In genomic region chr6:13853244-13853643, GRCm38 (mm10) we compare ENCODE assay signal across 28 mouse cellular contexts. TPM values are rescaled to one million over a fixed set of nuclear protein-coding genes. Genes with fewer than 3 reads are reported as not detected.
"Had no signal": no experiment of that assay in that cellular context is flagged by ENCODE, and none has a peak within 500 bp of the region (broad histone marks: within the 10 kb centered on the region; RNA-seq: fewer than 3 reads in every experiment).

No protein-coding gene starts in this region.

- H3K4me3 ChIP-seq: gastrocnemius, adult 2 months; heart, adult 2 months; heart, embryonic 13.5 days; heart, embryonic 15.5 days; hindbrain, embryonic 10.5 days; hindbrain, embryonic 12.5 days; intestine, embryonic 15.5 days; layer of hippocampus, adult 2 months; left cerebral cortex, adult 2 months; limb, embryonic 10.5 days; limb, embryonic 12.5 days; liver, embryonic 13.5 days had no signal

- ATAC-seq: hindbrain, embryonic 16.5 days; inflammation-experienced regulatory T-cells, adult 6 months; intestine, embryonic 15.5 days; intestine, postnatal 0 days had no signal

- H3K4me1 ChIP-seq: heart, embryonic 13.5 days; heart, embryonic 15.5 days; hindbrain, embryonic 10.5 days; hindbrain, embryonic 12.5 days; intestine, embryonic 15.5 days; limb, embryonic 10.5 days; limb, embryonic 12.5 days; liver, embryonic 13.5 days had no signal

- DNase-seq: gastrocnemius, adult 2 months; gastrocnemius, postnatal 10 days; gastrocnemius, postnatal 25 days; heart, adult 11 months; heart, adult 2 months; heart, postnatal 4 days; kidney, adult 18-20 months; kidney, adult 8-10 months; kidney, postnatal 10 days; kidney, postnatal 25 days; kidney, postnatal 4 days; liver; liver, embryonic 13.5 days had no signal

- H3K36me3 ChIP-seq: heart, embryonic 13.5 days; heart, embryonic 15.5 days; hindbrain, embryonic 10.5 days; hindbrain, embryonic 12.5 days; intestine, embryonic 15.5 days; limb, embryonic 10.5 days; limb, embryonic 12.5 days; liver, embryonic 13.5 days had no signal

- H3K4me2 ChIP-seq: heart, embryonic 11.5 days; heart, embryonic 13.5 days; heart, embryonic 15.5 days; hindbrain, embryonic 12.5 days; hindbrain, embryonic 14.5 days; intestine, embryonic 15.5 days; limb, embryonic 12.5 days; liver, embryonic 11.5 days; liver, embryonic 13.5 days had no signal

- H3K27ac ChIP-seq: gastrocnemius, adult 2 months; heart, adult 2 months; heart, embryonic 13.5 days; heart, embryonic 15.5 days; hindbrain, embryonic 10.5 days; hindbrain, embryonic 12.5 days; hindbrain, embryonic 14.5 days; intestine, embryonic 15.5 days; layer of hippocampus, adult 2 months; left cerebral cortex, adult 2 months; limb, embryonic 10.5 days; limb, embryonic 12.5 days; liver, embryonic 13.5 days had no signal

- H3K27me3 ChIP-seq: heart, embryonic 13.5 days; heart, embryonic 15.5 days; hindbrain, embryonic 12.5 days; intestine, embryonic 15.5 days; limb, embryonic 12.5 days; liver, embryonic 13.5 days had no signal

- H3K9me3 ChIP-seq: heart, embryonic 13.5 days; heart, embryonic 15.5 days; hindbrain, embryonic 10.5 days; hindbrain, embryonic 12.5 days; intestine, embryonic 15.5 days; limb, embryonic 10.5 days; limb, embryonic 12.5 days; liver, embryonic 13.5 days had no signal

- H3K9ac ChIP-seq: heart, embryonic 13.5 days; heart, embryonic 15.5 days; hindbrain, embryonic 12.5 days; hindbrain, embryonic 14.5 days; intestine, embryonic 15.5 days; limb, embryonic 12.5 days; liver, embryonic 13.5 days had no signal

RNA-seq across cellular contexts. Expression of gene Gpr85, which starts 13.5 kb away (rescaled TPM):
- polyA plus RNA-seq: inflammation-experienced regulatory T-cells, adult 6 months had no signal
